Mouse (Mus musculus) thymus, adult 2 months (tissue): Measurements from ENCODE around the gene Etv6.

Experiments
- CTCF ChIP-seq: fragments of 200-500 bp; IDR thresholded peaks from 2 replicates; pipeline ENCODE4 v1.5.1; 2012; ENCODE audit warnings: mild to moderate bottlenecking, control low read depth, low read length, moderate library complexity, borderline replicate concordance; ENCODE audit not compliant: control insufficient read depth, poor library complexity, insufficient read depth; ENCODE audit errors: extremely low read depth
- POLR2A ChIP-seq: fragments of 200-500 bp; IDR thresholded peaks from 2 replicates; pipeline ENCODE4 v1.6.1; 2012; ENCODE audit warnings: mild to moderate bottlenecking, low read length, control low read depth, moderate library complexity; ENCODE audit not compliant: control insufficient read depth, poor library complexity, insufficient read depth; ENCODE audit errors: extremely low read depth

GRCm38 (mm10) chr6:134152539-134152938, 117.0 kb downstream of the Etv6 start:
- TF ChIP-seq POLR2A (no peak), CTCF (no peak)
